Mouse (Mus musculus) G1E (cell line): ENCODE results near the gene Zfp523. TPM values are rescaled to one million over a fixed set of nuclear protein-coding genes. Genes with fewer than 3 reads are reported as not detected.

Experiments
- ATAC-seq: 2 replicates; pipeline ENCODE4 v1.8.0; 2016; ENCODE audit warnings: mild to moderate bottlenecking; ENCODE audit not compliant: insufficient number of reproducible peaks, poor library complexity, low FRiP score, severe bottlenecking; ENCODE audit errors: extremely low read depth
- DNase-seq: peaks from one replicate; pipeline ENCODE4 v3.0.0; 2012; ENCODE audit warnings: low spot score
- H3K27me3 ChIP-seq: 2 replicates; pipeline ENCODE4 v1.6.1; 2012; ENCODE audit warnings: mild to moderate bottlenecking, low read length, inconsistent platforms; ENCODE audit not compliant: insufficient read depth
- H3K36me3 ChIP-seq: replicated peaks from 2 replicates; pipeline ENCODE3; 2012; ENCODE audit warnings: mild to moderate bottlenecking, inconsistent platforms
- H3K4me1 ChIP-seq: 2 replicates; pipeline ENCODE4 v1.6.1; 2012; ENCODE audit warnings: low read depth, low read length, inconsistent platforms, mixed read lengths; ENCODE audit not compliant: insufficient read depth
- H3K4me3 ChIP-seq: 2 replicates; pipeline ENCODE4 v1.5.1; 2012; ENCODE audit warnings: low read depth, mild to moderate bottlenecking, inconsistent platforms, low read length, moderate library complexity, mixed read lengths
- H3K9me3 ChIP-seq: replicated peaks from 2 replicates; pipeline ENCODE4 v1.6.1; 2012; ENCODE audit warnings: inconsistent platforms
- CTCF ChIP-seq: IDR thresholded peaks from 2 replicates; pipeline ENCODE4 v1.5.1; 2012; ENCODE audit warnings: low read depth, low read length, inconsistent platforms, mixed read lengths
- GATA1 ChIP-seq: IDR thresholded peaks from 2 replicates; pipeline ENCODE4 v1.6.1; 2012; ENCODE audit warnings: borderline replicate concordance, low read length, inconsistent platforms, mixed read lengths
- GATA2 ChIP-seq: IDR thresholded peaks from 2 replicates; pipeline ENCODE4 v1.6.1; 2012; ENCODE audit warnings: low read depth, low read length, inconsistent platforms, borderline replicate concordance
- POLR2AphosphoS5 ChIP-seq: IDR thresholded peaks from 2 replicates; pipeline ENCODE4 v1.6.1; 2012; ENCODE audit warnings: low read depth, low read length, inconsistent platforms; ENCODE audit not compliant: insufficient replicate concordance
- TAL1 ChIP-seq: conservative IDR thresholded peaks from 2 replicates; pipeline ENCODE4 v1.6.1; 2012; ENCODE audit warnings: low read depth, low read length, inconsistent platforms, mixed read lengths
- polyA plus RNA-seq: library from polyadenylated mRNA; stranded (reverse); fragments of >175 nt; gene quantifications from 2 replicates; pipeline ENCODE4 v1.2.3, GENCODE M21; 2012
- total RNA-seq, 2 experiments: library from RNA; stranded (forward) in 1 of 2; stranded (reverse) in 1 of 2; fragments of 200-1000 nt in 1 of 2; fragments of >200 nt in 1 of 2; fragmentation: Nextera tagmentation in 1 of 2; gene quantifications; 2 replicates each; pipeline ENCODE4 v1.2.3; 2014 to 2017

Gene Zfp523
- total and polyA plus RNA-seq, 3 experiments: 11.9 to 39.9 (median 20.8) TPM

DNA sequence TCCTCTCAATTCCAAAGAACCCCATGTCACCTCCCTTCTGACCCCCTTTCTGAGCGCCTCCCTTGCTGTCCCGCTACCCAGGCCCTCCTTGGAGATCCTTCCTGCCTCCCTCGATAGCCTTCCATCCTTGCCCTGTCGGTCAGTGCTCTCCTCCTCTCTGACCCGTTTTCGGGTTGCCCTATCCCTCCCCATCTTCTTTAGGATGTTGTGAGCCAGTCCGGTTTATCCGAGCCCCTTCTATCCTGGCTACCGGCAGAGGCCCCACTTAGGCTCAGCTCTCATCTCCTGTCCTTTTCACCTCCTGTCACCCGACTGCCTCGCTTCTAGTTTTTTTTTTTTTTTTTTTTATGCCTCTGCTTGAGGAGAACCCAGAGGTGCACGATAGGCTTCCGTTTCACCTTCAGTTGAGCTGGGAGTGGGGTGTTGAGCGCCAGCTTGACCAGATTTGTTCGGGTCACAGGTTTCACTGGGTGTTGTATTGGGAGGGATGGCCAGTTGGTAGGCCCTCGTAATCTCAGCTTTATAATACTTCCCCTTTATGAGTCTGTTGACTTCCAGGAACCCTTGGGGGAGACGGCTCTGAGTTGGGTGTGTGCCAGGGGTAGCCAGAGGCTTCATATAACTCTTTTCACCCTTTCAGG, 56.3 kb downstream of the Zfp523 start:
- Histone ChIP-seq H3K9me3 (no peaks in the 10 kb centered on the region), H3K4me1 (peaks cover 62% of the 10 kb centered on the region), H3K4me3 (peak overlapping the region; percentile 84), H3K27me3 (no peaks in the 10 kb centered on the region; the same call in 1 of the 2 replicates), H3K36me3 (peaks cover 72% of the 10 kb centered on the region)
- peak; percentile 68 for DNase-seq
- no peak; the same call in 1 of the 2 replicates for ATAC-seq
- TF ChIP-seq GATA2 (no peak), POLR2AphosphoS5 (no peak), TAL1 (no peak), CTCF (no peak), GATA1 (no peak)

DNA sequence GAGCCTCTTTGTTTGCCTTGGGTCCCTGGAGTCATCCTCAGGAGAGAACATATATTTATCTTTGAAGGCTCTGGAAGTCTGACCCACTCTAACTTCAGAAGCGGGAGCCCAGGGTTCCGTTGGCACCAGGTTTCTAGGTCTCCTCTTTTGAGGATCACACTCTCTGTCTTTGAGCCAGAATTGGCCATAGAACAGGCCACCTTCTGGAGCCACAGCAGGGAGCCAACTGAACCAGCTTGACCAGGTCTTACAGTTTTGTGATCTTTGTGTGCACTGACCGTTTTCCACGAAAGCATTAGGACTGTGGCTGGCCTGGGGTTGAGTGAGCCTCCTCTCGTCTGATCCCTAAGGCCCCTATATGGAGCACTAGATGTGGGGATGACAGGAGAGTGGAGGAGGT, 57.7 kb downstream of the Zfp523 start:
- ATAC-seq (no peak), DNase-seq (no peak)
- TF ChIP-seq POLR2AphosphoS5 (no peak), GATA2 (no peak), CTCF (no peak), TAL1 (no peak), GATA1 (no peak)
- Histone ChIP-seq H3K9me3 (no peaks in the 10 kb centered on the region), H3K36me3 (peaks cover 70% of the 10 kb centered on the region), H3K4me3 (no peak overlapping the region), H3K4me1 (peaks cover 67% of the 10 kb centered on the region), H3K27me3 (no peaks in the 10 kb centered on the region)

DNA sequence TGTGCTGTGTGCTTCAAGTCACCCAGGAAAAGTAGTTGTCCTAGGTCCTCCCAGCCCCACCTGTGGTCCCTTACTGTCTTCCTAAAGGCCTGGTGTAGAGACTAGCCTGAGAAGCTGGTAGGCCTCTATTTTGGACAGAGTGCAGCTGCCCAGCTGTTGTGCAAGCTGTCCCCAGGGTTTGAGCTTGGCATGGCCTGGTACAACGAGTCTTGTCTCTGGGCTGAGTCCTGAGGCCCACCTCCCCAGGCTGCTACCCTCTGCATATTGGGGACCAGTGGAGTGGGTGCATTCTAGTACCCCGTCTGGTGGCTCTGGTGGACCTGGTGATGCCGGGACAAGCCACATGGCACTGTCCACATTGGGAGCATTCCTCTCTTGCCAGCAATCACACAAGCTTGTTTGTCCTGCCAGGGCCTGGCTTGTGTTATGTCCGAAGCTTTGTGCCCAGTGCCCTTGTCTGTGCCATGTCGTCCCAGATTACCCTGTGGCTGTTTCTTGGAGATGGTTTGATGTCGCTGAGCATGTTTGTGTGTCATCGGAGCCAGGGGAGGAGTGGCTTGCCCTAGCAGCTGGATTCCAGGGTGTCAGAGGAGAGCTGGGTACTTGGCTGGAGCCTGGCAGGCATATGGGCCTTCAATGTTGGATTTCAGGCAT, 59.2 kb downstream of the Zfp523 start:
- Histone ChIP-seq H3K9me3 (no peaks in the 10 kb centered on the region), H3K4me3 (no peak overlapping the region), H3K4me1 (peaks cover 65% of the 10 kb centered on the region), H3K36me3 (peaks cover 71% of the 10 kb centered on the region), H3K27me3 (no peaks in the 10 kb centered on the region)
- no peak for TF ChIP-seq POLR2AphosphoS5
- no peak for TF ChIP-seq TAL1
- TF ChIP-seq GATA1: no peak
- TF ChIP-seq GATA2: no peak
- no peak for TF ChIP-seq CTCF
- DNase-seq (no peak), ATAC-seq (no peak)

DNA sequence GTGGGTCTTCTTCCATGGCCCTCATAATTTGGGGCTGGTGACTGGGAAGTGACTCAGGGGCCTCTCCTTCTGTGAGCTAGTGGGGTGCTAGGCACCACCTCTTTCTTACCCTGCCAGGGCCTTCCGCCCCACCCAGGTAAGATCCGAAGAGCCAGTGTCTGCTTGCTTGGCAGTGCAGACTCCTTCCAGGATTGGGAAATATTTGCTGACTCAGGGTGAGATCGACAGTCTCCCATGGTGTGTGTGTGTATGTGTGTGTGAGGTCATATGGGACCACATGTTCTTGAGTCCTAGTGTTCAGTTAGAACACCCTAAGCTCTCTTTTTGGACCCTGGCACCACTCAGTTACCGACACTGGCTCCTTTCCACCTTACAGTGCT, 59.7 kb downstream of the Zfp523 start:
- TF ChIP-seq CTCF (no peak), TAL1 (no peak), GATA1 (no peak), POLR2AphosphoS5 (no peak), GATA2 (no peak)
- no peaks in the 10 kb centered on the region for H3K27me3 ChIP-seq
- no peak overlapping the region for H3K4me3 ChIP-seq
- no peak for DNase-seq
- H3K9me3 ChIP-seq: no peaks in the 10 kb centered on the region
- peaks cover 61% of the 10 kb centered on the region for H3K4me1 ChIP-seq
- ATAC-seq: no peak
- H3K36me3 ChIP-seq: peaks cover 74% of the 10 kb centered on the region

DNA sequence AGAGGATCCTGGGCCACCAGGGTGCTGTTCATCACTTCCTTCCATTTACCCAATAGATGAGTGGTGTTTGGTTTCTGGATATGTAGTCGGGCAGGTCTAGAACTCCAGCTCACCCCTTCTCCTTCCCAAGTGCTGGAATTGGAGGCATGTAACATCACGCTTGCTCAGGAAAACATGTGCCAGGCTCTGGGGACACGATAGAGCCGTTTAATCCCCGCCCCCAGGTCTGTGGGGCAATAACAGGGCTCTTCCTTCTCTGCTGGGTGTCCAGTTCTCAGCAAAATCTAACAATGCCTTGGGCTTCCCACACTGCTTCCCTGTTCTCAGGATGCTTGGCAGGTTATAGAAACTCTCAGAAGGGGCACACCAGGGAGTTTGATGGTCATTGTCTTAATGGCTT, 60.4 kb downstream of the Zfp523 start:
- DNase-seq (no peak), ATAC-seq (no peak)
- no peaks in the 10 kb centered on the region for H3K27me3 ChIP-seq
- TF ChIP-seq TAL1 (no peak), POLR2AphosphoS5 (no peak), GATA2 (no peak), CTCF (no peak), GATA1 (no peak)
- peaks cover 81% of the 10 kb centered on the region for H3K36me3 ChIP-seq
- H3K4me3 ChIP-seq: no peak overlapping the region
- H3K4me1 ChIP-seq: peaks cover 54% of the 10 kb centered on the region
- no peaks in the 10 kb centered on the region for H3K9me3 ChIP-seq

DNA sequence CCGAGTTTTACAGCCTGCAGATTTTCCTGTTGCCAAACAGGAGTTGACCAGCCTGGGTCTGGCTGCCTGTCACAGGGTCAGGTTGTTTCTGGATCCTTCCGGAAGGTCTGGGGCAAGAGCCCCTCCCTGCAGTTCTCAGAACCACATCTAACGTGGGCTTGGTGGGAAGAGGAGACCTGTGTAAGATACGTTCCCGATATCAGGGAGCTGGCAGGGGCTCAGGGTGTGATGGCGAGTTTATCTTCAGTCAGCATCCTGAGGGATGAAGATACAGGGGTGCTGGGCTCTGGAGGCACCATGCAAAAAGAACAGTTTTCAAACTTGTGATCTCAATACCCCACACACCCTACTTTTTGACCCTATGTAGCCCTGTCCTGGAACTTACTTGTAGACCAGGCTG, 60.9 kb downstream of the Zfp523 start:
- no peak for DNase-seq
- peaks cover 86% of the 10 kb centered on the region for H3K36me3 ChIP-seq
- no peaks in the 10 kb centered on the region for H3K9me3 ChIP-seq
- H3K4me3 ChIP-seq: no peak overlapping the region
- H3K4me1 ChIP-seq: peaks cover 53% of the 10 kb centered on the region
- no peak for TF ChIP-seq CTCF
- TF ChIP-seq GATA1: no peak
- no peak for TF ChIP-seq GATA2
- TF ChIP-seq POLR2AphosphoS5: no peak
- no peak for TF ChIP-seq TAL1
- ATAC-seq: no peak
- no peaks in the 10 kb centered on the region for H3K27me3 ChIP-seq
